Mouse (Mus musculus): Measurements from ENCODE around the gene Ncbp1. TPM values are rescaled to one million over a fixed set of nuclear protein-coding genes. Genes with fewer than 3 reads are reported as not detected.
"Not testable (repeated sequence)": the region's sequence is repeated elsewhere in the genome, so short reads cannot be mapped to it uniquely, and the experiment has no call there.

Gene Ncbp1
- polyA plus RNA-seq, 1 experiment from 2014 or later: 59.8 TPM

GRCm38 (mm10) chr4:46185423-46185822 is 47.0 kb downstream of the Ncbp1 start:
- Histone ChIP-seq H3K4me1 (ENCODE audit: control insufficient read depth, insufficient read depth, low read length) (no peaks in the 10 kb centered on the region), H3K27me3 (ENCODE audit: control insufficient read depth, insufficient read depth, low read length) (no peaks in the 10 kb centered on the region), H3K4me2 (ENCODE audit: low read depth, low read length) (no peak overlapping the region), H3K27ac (ENCODE audit: low read length) (no peak overlapping the region), H3K4me3 (replicated peaks; ENCODE audit: low read length) (no peak overlapping the region), H3K36me3 (ENCODE audit: control insufficient read depth, insufficient read depth, low read length) (peaks cover 14% of the 10 kb centered on the region; the same call in 1 of the 2 replicates), H3K9ac (ENCODE audit: low read length) (no peak overlapping the region), H3K9me3 (replicated peaks; ENCODE audit: control insufficient read depth, low read length) (no peaks in the 10 kb centered on the region)
- no peak for ATAC-seq (ENCODE audit: insufficient read depth, low FRiP score)
- WGBS: 45% methylated on average over 8 of the region's 8 CpGs

GRCm38 (mm10) chr4:46185890-46186289 is 47.5 kb downstream of the Ncbp1 start:
- H3K9ac ChIP-seq (ENCODE audit: low read length): no peak overlapping the region
- H3K9me3 ChIP-seq (replicated peaks; ENCODE audit: control insufficient read depth, low read length): no peaks in the 10 kb centered on the region
- peaks cover 14% of the 10 kb centered on the region; the same call in 1 of the 2 replicates for H3K36me3 ChIP-seq (ENCODE audit: control insufficient read depth, insufficient read depth, low read length)
- no peak overlapping the region for H3K4me3 ChIP-seq (replicated peaks; ENCODE audit: low read length)
- H3K27me3 ChIP-seq (ENCODE audit: control insufficient read depth, insufficient read depth, low read length): no peaks in the 10 kb centered on the region
- ATAC-seq (ENCODE audit: insufficient read depth, low FRiP score): no peak
- WGBS: 76% methylated on average over 9 of the region's 9 CpGs
- no peak overlapping the region for H3K4me2 ChIP-seq (ENCODE audit: low read depth, low read length)
- no peaks in the 10 kb centered on the region for H3K4me1 ChIP-seq (ENCODE audit: control insufficient read depth, insufficient read depth, low read length)
- no peak overlapping the region for H3K27ac ChIP-seq (ENCODE audit: low read length)

- H3K4me2 ChIP-seq (ENCODE audit: low read depth, low read length): no peak overlapping the region
- peaks cover 14% of the 10 kb centered on the region; the same call in 1 of the 2 replicates for H3K36me3 ChIP-seq (ENCODE audit: control insufficient read depth, insufficient read depth, low read length)
- H3K4me1 ChIP-seq (ENCODE audit: control insufficient read depth, insufficient read depth, low read length): no peaks in the 10 kb centered on the region
- no peak overlapping the region for H3K27ac ChIP-seq (ENCODE audit: low read length)
- H3K27me3 ChIP-seq (ENCODE audit: control insufficient read depth, insufficient read depth, low read length): no peaks in the 10 kb centered on the region
- no peak overlapping the region for H3K4me3 ChIP-seq (replicated peaks; ENCODE audit: low read length)
- H3K9ac ChIP-seq (ENCODE audit: low read length): no peak overlapping the region
- 76% methylated on average over 3 of the region's 3 CpGs for WGBS
- H3K9me3 ChIP-seq (replicated peaks; ENCODE audit: control insufficient read depth, low read length): no peaks in the 10 kb centered on the region
- ATAC-seq (ENCODE audit: insufficient read depth, low FRiP score): no peak
Observed at GRCm38 (mm10) chr4:46186466-46186865, 48.1 kb downstream of the Ncbp1 start.

DNA sequence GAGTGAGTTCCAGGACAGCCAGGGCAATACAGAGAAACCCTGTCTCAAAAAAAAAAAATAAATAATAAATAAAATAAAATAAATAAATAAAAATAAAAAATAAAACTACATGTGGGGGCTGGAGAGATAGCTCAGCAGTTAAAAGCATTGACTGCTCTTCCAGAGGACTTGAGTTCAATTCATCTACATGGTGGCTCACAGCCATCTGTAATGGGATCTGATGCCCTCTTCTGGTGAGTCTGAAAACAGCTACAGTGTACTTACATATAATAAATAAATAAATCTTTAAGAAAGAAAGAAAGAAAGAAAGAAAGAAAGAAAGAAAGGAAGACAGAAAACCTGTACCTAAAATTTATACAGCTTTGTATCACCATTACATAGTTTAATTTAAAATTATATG is 53.6 kb downstream of the Ncbp1 start:
- H3K36me3 ChIP-seq (ENCODE audit: control insufficient read depth, insufficient read depth, low read length); H3K9ac ChIP-seq (ENCODE audit: low read length); H3K4me2 ChIP-seq (ENCODE audit: low read depth, low read length); ATAC-seq (ENCODE audit: insufficient read depth, low FRiP score); H3K27me3 ChIP-seq (ENCODE audit: control insufficient read depth, insufficient read depth, low read length); H3K27ac ChIP-seq (ENCODE audit: low read length); H3K4me3 ChIP-seq (replicated peaks; ENCODE audit: low read length); H3K9me3 ChIP-seq (replicated peaks; ENCODE audit: control insufficient read depth, low read length): not testable (repeated sequence)
- peaks cover 12% of the 10 kb centered on the region for H3K4me1 ChIP-seq (ENCODE audit: control insufficient read depth, insufficient read depth, low read length)

DNA sequence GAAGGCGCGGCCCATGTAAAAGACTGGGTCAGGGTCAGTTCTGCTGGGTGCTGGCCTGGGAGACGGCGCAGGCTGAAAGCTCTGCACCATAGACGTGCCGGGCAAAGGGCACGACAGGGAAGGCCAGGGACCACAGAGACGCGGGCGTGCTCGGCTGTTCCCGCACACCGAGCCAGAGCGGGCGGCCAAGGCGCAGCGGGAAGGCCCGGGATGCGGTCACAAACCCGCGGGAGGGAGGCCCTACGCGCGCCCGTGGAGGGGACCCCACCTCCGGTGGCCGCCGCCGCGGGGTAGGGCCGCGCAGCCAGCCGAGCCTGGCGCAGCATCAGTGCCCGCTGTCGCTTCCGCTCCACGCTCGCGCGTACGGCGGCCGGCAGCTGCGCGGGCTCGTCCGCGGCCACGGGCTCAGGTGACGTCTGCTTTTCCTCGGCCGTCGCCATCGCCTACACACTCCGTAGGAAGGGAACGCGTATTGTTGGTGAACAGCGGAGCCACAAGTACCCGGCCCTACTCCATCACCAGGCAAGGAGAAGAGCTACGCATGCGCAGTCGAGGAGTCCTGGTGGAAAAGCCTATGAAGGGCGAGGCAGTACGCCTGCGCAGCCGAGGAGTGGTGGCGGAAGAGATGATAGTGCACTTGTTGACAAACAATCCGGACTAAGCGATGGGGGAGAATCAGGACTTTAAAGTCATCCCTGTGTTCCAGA is 57.5 kb downstream of the Ncbp1 start, which contains the start of gene Xpa:
Gene Xpa, minus strand, starts transcription at position 531 of the 707 bp plus-strand sequence.
- peak within 1 kb of the TSS; percentile 68 for H3K4me3 ChIP-seq (replicated peaks; ENCODE audit: low read length)
- peak within 1 kb of the TSS; percentile 84 for H3K4me2 ChIP-seq (ENCODE audit: low read depth, low read length)
- no peaks in the 10 kb centered on the region for H3K9me3 ChIP-seq (replicated peaks; ENCODE audit: control insufficient read depth, low read length)
- peak within 1 kb of the TSS; percentile 70 for H3K27ac ChIP-seq (ENCODE audit: low read length)
- peak; percentile 93 for ATAC-seq (ENCODE audit: insufficient read depth, low FRiP score)
- under 1% methylated on average over 65 of the region's 70 CpGs for WGBS
- no peaks in the 10 kb centered on the region for H3K27me3 ChIP-seq (ENCODE audit: control insufficient read depth, insufficient read depth, low read length)
- H3K36me3 ChIP-seq (ENCODE audit: control insufficient read depth, insufficient read depth, low read length): no peaks in the 10 kb centered on the region
- peak within 1 kb of the TSS; percentile 84 for H3K9ac ChIP-seq (ENCODE audit: low read length)
- H3K4me1 ChIP-seq (ENCODE audit: control insufficient read depth, insufficient read depth, low read length): peaks cover 12% of the 10 kb centered on the region

DNA sequence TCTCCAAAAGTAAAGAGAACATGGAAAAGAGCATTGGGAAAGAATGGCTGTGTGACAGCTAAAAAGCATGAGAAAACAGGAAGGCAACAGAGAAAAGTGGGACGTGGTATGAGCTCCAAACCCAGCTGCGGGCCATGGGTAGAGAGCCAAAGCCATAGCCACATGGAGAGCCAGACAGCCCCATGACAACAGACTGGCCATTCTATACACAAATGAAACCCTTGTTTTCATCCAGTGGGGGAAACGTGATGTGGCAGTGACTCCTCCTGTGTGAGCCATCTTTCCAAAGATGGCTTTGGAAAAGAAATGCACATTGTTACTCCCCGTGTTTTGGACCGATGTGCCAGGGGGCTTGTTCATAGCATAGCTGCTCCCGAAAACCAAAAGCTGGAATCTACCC is 58.1 kb downstream of the Ncbp1 start:
- H3K9ac ChIP-seq (ENCODE audit: low read length): peak overlapping the region; percentile 84
- H3K27ac ChIP-seq (ENCODE audit: low read length): peak overlapping the region; percentile 66

DNA sequence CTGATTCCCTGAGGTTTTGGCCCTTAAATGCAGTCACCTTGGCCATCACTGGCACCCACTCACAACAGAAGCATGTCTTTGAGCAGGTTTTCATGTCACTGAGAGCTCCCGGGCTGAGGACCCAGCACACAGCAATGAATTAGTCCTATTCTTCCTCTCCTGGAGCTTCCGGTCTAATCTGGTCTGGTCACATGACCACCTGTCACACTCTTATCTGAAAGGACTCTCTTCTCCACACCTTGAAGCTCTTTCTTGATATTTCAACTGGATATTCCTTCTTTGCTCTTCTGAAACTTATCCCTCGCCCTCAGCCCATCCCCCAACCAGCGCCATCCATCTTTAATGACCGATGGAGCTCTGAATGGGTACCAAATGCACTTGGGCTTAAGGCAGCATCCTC is 59.7 kb downstream of the Ncbp1 start:
- H3K27ac ChIP-seq (ENCODE audit: low read length): peak overlapping the region; percentile 66
- no peaks in the 10 kb centered on the region for H3K36me3 ChIP-seq (ENCODE audit: control insufficient read depth, insufficient read depth, low read length)
- ATAC-seq (ENCODE audit: insufficient read depth, low FRiP score): no peak

More for the DNA sequence above, 58.1 kb downstream of the Ncbp1 start:
- no peaks in the 10 kb centered on the region for H3K9me3 ChIP-seq (replicated peaks; ENCODE audit: control insufficient read depth, low read length)
- peak overlapping the region; percentile 68 for H3K4me3 ChIP-seq (replicated peaks; ENCODE audit: low read length)
- WGBS: 41% methylated on average over 6 of the region's 6 CpGs
- H3K36me3 ChIP-seq (ENCODE audit: control insufficient read depth, insufficient read depth, low read length): no peaks in the 10 kb centered on the region
- H3K27me3 ChIP-seq (ENCODE audit: control insufficient read depth, insufficient read depth, low read length): no peaks in the 10 kb centered on the region
- peak overlapping the region; percentile 84 for H3K4me2 ChIP-seq (ENCODE audit: low read depth, low read length)
- no peak for ATAC-seq (ENCODE audit: insufficient read depth, low FRiP score)
- H3K4me1 ChIP-seq (ENCODE audit: control insufficient read depth, insufficient read depth, low read length): peaks cover 12% of the 10 kb centered on the region

GRCm38 (mm10) chr4:46201834-46202561 is 63.6 kb downstream of the Ncbp1 start:
- H3K9ac ChIP-seq (ENCODE audit: low read length): peak overlapping the region; percentile 40; the same call in 1 of the 2 replicates
- no peaks in the 10 kb centered on the region for H3K9me3 ChIP-seq (replicated peaks; ENCODE audit: control insufficient read depth, low read length)
- no peaks in the 10 kb centered on the region for H3K27me3 ChIP-seq (ENCODE audit: control insufficient read depth, insufficient read depth, low read length)
- WGBS: 9% methylated on average over 7 of the region's 7 CpGs
- no peaks in the 10 kb centered on the region for H3K36me3 ChIP-seq (ENCODE audit: control insufficient read depth, insufficient read depth, low read length)
- H3K4me2 ChIP-seq (ENCODE audit: low read depth, low read length): peak overlapping the region; percentile 34
- peaks cover 7% of the 10 kb centered on the region; the same call in 1 of the 2 replicates for H3K4me1 ChIP-seq (ENCODE audit: control insufficient read depth, insufficient read depth, low read length)
- H3K4me3 ChIP-seq (replicated peaks; ENCODE audit: low read length): peak overlapping the region; percentile 25
- peak overlapping the region; percentile 35; the same call in 1 of the 2 replicates for H3K27ac ChIP-seq (ENCODE audit: low read length)
- peak; percentile 51; the same call in 1 of the 2 replicates for ATAC-seq (ENCODE audit: insufficient read depth, low FRiP score)

More for the DNA sequence above, 59.7 kb downstream of the Ncbp1 start:
- no peaks in the 10 kb centered on the region for H3K9me3 ChIP-seq (replicated peaks; ENCODE audit: control insufficient read depth, low read length)
- H3K9ac ChIP-seq (ENCODE audit: low read length): no peak overlapping the region
- H3K4me1 ChIP-seq (ENCODE audit: control insufficient read depth, insufficient read depth, low read length): peaks cover 19% of the 10 kb centered on the region
- no peak overlapping the region for H3K4me3 ChIP-seq (replicated peaks; ENCODE audit: low read length)
- no peak overlapping the region for H3K4me2 ChIP-seq (ENCODE audit: low read depth, low read length)
- 65% methylated on average over 5 of the region's 5 CpGs for WGBS
- no peaks in the 10 kb centered on the region for H3K27me3 ChIP-seq (ENCODE audit: control insufficient read depth, insufficient read depth, low read length)

- no peaks in the 10 kb centered on the region for H3K9me3 ChIP-seq (replicated peaks; ENCODE audit: control insufficient read depth, low read length)
- H3K36me3 ChIP-seq (ENCODE audit: control insufficient read depth, insufficient read depth, low read length): no peaks in the 10 kb centered on the region
- H3K4me1 ChIP-seq (ENCODE audit: control insufficient read depth, insufficient read depth, low read length): peaks cover 7% of the 10 kb centered on the region; the same call in 1 of the 2 replicates
- H3K27me3 ChIP-seq (ENCODE audit: control insufficient read depth, insufficient read depth, low read length): no peaks in the 10 kb centered on the region
- peak overlapping the region; percentile 40; the same call in 1 of the 2 replicates for H3K9ac ChIP-seq (ENCODE audit: low read length)
- 9% methylated on average over 23 of the region's 23 CpGs for WGBS
- H3K4me2 ChIP-seq (ENCODE audit: low read depth, low read length): peak overlapping the region; percentile 34
- H3K4me3 ChIP-seq (replicated peaks; ENCODE audit: low read length): peak overlapping the region; percentile 25
- peak; percentile 16; the same call in 1 of the 2 replicates for ATAC-seq (ENCODE audit: insufficient read depth, low FRiP score)
- H3K27ac ChIP-seq (ENCODE audit: low read length): no peak overlapping the region
Observed at GRCm38 (mm10) chr4:46202562-46203126, 64.2 kb downstream of the Ncbp1 start.
